Mouse (Mus musculus) ES-E14 (cell line): ENCODE data around the gene Olfr138. TPM values are rescaled to one million over a fixed set of nuclear protein-coding genes. Genes with fewer than 3 reads are reported as not detected.

ENCODE experiments used
- DNase-seq: peaks from one replicate; pipeline ENCODE4 v3.0.0-alpha.2; 2013; ENCODE audit warnings: low read depth, low spot score
- H3K27ac ChIP-seq: 2 replicates; pipeline ENCODE4 v1.5.1; 2012; ENCODE audit warnings: low read depth, mild to moderate bottlenecking, low read length, moderate library complexity, mixed read lengths; ENCODE audit not compliant: poor library complexity, insufficient read depth, severe bottlenecking
- H3K36me3 ChIP-seq: 2 replicates; pipeline ENCODE4 v1.6.1; 2012; ENCODE audit warnings: mild to moderate bottlenecking, low read length, moderate library complexity, mixed read lengths; ENCODE audit not compliant: control insufficient read depth, poor library complexity, insufficient read depth, severe bottlenecking
- H3K4me1 ChIP-seq, 2 experiments: fragments of 150-350 bp in 1 of 2; sonication (generic) in 1 of 2; 2 replicates each; pipeline ENCODE4 v1.6.1; 2012; ENCODE audit warnings: low read length in 2 of 2, mild to moderate bottlenecking in 1 of 2, mixed read lengths in 1 of 2; ENCODE audit not compliant: control insufficient read depth in 2 of 2, insufficient read depth in 2 of 2, poor library complexity in 1 of 2
- H3K4me3 ChIP-seq, 2 experiments: fragments of 150-350 bp in 1 of 2; sonication (generic) in 1 of 2; 2 replicates each; pipeline ENCODE4 v1.5.1; 2012; ENCODE audit warnings: low read length in 2 of 2, low read depth in 1 of 2, mild to moderate bottlenecking in 1 of 2, mixed read lengths in 1 of 2; ENCODE audit not compliant: insufficient read depth in 1 of 2, poor library complexity in 1 of 2, severe bottlenecking in 1 of 2
- H3K9ac ChIP-seq: 2 replicates; pipeline ENCODE4 v1.6.1; 2012; ENCODE audit warnings: low read depth, mild to moderate bottlenecking, low read length, mixed read lengths; ENCODE audit not compliant: poor library complexity, insufficient read depth, severe bottlenecking
- H3K9me3 ChIP-seq: fragments of 150-350 bp; sonication (generic); 2 replicates; pipeline ENCODE4 v1.6.1; 2012; ENCODE audit warnings: low read depth, mild to moderate bottlenecking, low read length; ENCODE audit not compliant: control insufficient read depth, insufficient read depth
- CHD2 ChIP-seq: IDR thresholded peaks from 2 replicates; pipeline ENCODE4 v1.6.1; 2014; ENCODE audit warnings: mild to moderate bottlenecking, low read depth, low read length, inconsistent platforms
- HCFC1 ChIP-seq: IDR thresholded peaks from 2 replicates; pipeline ENCODE4 v1.6.1; 2012; ENCODE audit warnings: low read length, inconsistent platforms, borderline replicate concordance; ENCODE audit not compliant: insufficient read depth
- MAFK ChIP-seq: IDR thresholded peaks from 2 replicates; pipeline ENCODE4 v1.6.1; 2014; ENCODE audit warnings: mild to moderate bottlenecking, low read depth, low read length, inconsistent platforms; ENCODE audit not compliant: insufficient read depth
- ZC3H11A ChIP-seq: IDR thresholded peaks from 2 replicates; pipeline ENCODE4 v1.6.1; 2012; ENCODE audit warnings: low read depth, mild to moderate bottlenecking, inconsistent platforms, low read length, borderline replicate concordance
- ZNF384 ChIP-seq: IDR thresholded peaks from 2 replicates; pipeline ENCODE4 v1.6.1; 2012; ENCODE audit warnings: low read depth, low read length, inconsistent platforms
- in situ Hi-C, 2 experiments: fragments of 600-800 bp; cut with MboI; formaldehyde crosslinking; loops; one replicate each; pipeline ENCODE4 v1.15.1; 2025; ENCODE audit warnings: low sequenced_read_pairs in 2 of 2, inconsistent platforms in 1 of 2; ENCODE audit not compliant: unreplicated experiment in 2 of 2
- total RNA-seq: library from RNA; depleted of rRNA; stranded (reverse); fragments of 300-350 nt; gene quantifications from 2 replicates; pipeline ENCODE4 v1.2.3, GENCODE M21; 2012; rRNA removed

The Olfr138 gene
- not detected in 2 replicates for total RNA-seq

DNA sequence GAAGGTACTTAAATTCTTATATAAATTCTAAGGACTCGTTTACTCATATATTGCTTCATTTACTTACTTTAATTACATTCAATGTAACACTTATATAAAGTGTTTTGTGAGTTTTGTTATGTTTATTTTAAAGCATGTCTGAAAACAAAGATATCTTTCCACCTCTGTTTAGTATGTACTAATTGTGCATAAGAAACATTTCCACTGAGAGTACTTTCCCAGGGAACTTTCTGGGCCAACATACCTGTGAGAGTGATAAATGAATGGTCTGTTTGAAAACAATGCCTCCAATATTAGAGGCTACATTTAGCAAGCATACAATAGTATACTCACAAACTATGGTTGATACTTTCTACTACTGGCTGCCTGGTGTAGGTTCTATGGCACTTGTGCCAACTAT, at the start of gene Olfr138:
TSS of gene Olfr138 (plus strand) at position 301 of the 400 bp plus-strand sequence.
- Histone ChIP-seq H3K9ac (no peak within 1 kb of the TSS), H3K27ac (no peak within 1 kb of the TSS), H3K36me3 (no peaks in the 10 kb centered on the region), H3K4me3 (no peak within 1 kb of the TSS), H3K9me3 (no peaks in the 10 kb centered on the region), H3K4me1 (no peaks in the 10 kb centered on the region)
- DNase-seq, result no peak
- TF ChIP-seq HCFC1 (no peak), ZNF384 (no peak), ZC3H11A (no peak)
- in situ Hi-C loops, result no loop called here

GRCm38 (mm10) chr17:38307470-38307869, 46.6 kb downstream of the Olfr138 start, which contains the start of gene Olfr137:
TSS of gene Olfr137 (minus strand) at chr17:38307570.
- DNase-seq, result no peak
- Histone ChIP-seq H3K9ac (no peak within 1 kb of the TSS), H3K4me1 (no peaks in the 10 kb centered on the region), H3K36me3 (no peaks in the 10 kb centered on the region), H3K9me3 (no peaks in the 10 kb centered on the region), H3K4me3 (no peak within 1 kb of the TSS), H3K27ac (no peak within 1 kb of the TSS)
- TF ChIP-seq ZNF384 (no peak), HCFC1 (no peak), MAFK (no peak), CHD2 (no peak), ZC3H11A (no peak)
- in situ Hi-C loops, result no loop called here

Other genes starting within 250 kb of the Olfr138 start
- gene Olfr129, start 201.0 kb upstream of the Olfr138 start, total RNA-seq, result not detected in 2 replicates
- not detected in 2 replicates for gene Olfr130, start 197.1 kb upstream of the Olfr138 start, total RNA-seq
- not detected in 2 replicates for gene Olfr131, start 172.3 kb upstream of the Olfr138 start, total RNA-seq
- not detected in 2 replicates for gene Olfr132, start 126.5 kb upstream of the Olfr138 start, total RNA-seq
- not detected in 2 replicates for gene Olfr133, start 115.8 kb upstream of the Olfr138 start, total RNA-seq
- not detected in 2 replicates for gene Olfr134, start 89.6 kb upstream of the Olfr138 start, total RNA-seq
- not detected in 2 replicates for gene Olfr135, start 56.7 kb upstream of the Olfr138 start, total RNA-seq
- gene Olfr137, start 46.5 kb downstream of the Olfr138 start, total RNA-seq, result not detected in 2 replicates
- not detected in 2 replicates for gene Olfr136, start 68.8 kb downstream of the Olfr138 start, total RNA-seq
- not detected in 2 replicates for gene Esp36, start 159.2 kb downstream of the Olfr138 start, total RNA-seq